Mouse (Mus musculus) lung, postnatal 4 days (tissue): Measurements from ENCODE around the gene Sec1.
A peak's percentile ranks its signal among the peaks of the same experiment; 100 is the strongest.

Experiments used
- DNase-seq, 2 experiments: peaks; one replicate each; pipeline ENCODE4 v3.0.0; 2021

Sec1 gene

DNA sequence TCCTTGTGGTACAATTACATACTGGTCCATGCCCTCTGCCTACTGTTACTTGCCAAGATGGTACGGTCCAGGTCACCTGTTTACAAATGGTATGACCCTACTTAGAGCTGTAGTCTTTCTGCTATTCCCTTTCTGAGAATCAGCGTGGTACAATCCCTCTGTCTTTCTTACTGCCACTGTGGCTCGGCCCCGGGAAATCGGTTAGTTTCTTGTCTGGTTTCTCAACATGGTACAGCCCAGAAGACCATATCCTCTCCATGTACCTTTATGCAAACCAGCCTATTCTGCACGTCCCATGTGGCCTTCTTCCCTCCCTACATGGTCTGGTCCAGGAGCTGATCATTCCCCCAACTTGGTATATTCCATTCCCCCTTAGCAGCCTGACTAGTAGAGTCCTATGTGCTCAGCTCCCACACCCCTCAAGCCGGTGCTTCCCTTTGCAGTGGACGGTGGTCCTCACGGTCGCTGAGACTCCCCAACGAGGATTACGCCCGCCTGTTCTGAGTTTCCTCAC is 9.9 kb upstream of the Sec1 start:
- peak; percentile 71 to 72 for DNase-seq

DNA sequence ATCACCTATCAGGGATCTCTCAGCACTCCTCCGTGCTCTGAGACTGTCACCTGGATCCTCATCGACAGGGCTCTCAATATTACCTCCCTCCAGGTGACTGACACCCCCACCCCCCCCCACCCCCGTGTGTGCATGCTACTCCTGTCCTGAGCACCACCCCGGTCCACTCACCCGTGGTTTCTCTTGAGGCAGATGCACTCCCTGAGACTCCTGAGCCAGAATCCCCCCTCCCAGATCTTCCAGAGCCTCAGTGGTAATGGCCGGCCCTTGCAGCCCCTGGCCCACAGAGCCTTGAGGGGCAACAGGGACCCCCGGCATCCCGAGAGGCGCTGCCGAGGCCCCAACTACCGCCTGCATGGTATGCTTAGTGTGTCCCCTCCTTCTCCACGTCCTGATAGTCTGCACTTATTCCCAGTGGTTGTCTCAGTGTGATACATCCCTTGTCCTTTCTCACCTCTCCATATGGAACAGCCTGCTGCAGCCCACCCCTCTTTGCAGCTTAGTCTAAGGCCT is 9.4 kb upstream of the Sec1 start:
- peak in 1 of 2 experiments; percentile 12 for DNase-seq

DNA sequence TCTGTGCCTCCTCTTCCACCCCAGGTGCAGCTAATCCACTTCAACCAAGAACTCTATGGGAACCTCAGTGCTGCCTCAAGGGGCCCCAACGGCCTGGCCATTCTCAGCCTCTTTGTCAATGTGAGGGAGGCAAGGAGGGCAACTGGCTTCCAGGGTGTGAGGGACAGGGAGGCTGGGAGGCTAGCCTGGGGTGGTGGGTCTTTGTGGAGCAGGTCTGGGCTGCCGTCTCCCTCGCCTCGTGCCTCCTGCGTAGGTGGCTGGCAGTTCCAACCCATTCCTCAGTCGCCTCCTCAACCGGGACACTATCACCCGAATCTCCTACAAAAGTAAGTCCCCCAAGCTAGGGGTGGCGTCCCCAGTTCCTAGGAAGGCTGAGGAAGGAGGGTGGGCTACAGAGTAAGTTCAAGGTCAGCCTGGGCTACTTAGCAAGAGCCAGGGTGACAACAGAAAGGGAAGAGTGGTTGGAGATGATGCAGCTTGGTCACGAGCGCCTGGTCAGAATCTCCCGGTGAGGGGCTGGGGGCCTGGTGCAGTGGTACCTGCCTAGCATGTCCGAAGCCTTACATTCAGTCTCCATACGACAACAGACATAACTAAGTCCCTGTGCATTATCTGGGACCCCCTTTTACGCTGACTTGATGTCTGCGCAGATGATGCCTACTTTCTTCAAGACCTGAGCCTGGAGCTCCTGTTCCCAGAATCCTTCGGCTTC is 8.8 kb upstream of the Sec1 start:
- peak; percentile 3 to 25 for DNase-seq

DNA sequence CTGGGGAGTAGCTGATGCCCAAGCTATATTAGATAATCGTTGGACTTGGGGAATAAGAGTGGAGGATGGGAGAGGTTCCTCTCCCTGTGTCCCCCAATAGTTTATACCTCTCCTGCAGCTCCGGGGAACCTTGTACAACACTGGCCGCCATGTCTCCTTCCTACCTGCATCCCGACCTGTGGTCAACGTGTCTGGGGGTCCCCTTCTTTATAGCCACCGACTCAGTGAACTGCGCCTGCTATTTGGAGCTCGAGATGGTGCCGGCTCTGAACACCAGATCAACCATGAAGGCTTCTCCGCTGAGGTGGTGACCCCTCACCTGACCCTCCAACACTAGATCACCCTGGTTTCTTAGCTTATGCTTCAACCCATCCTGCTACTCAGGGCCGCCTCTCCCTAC is 8.1 kb upstream of the Sec1 start:
- DNase-seq: no peak

DNA sequence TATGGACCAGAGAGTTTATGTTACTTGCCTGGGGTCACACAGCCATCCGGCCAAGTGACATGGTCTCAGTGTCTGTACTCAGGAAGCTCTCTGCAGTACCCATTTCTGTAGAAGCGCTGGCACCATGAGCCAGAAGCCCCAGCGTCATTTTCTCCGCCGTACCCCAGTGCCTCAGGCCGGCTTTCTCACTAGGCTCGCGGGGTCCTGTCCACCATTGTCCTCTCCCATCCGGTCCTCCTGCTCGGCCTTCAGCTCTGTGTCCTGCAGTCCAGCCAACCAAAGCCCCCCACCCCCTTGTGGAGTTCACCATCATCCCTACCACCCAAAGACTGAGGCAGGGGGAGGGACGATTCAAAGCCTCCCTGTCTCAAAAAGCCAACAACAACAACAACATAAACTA is 7.4 kb upstream of the Sec1 start:
- peak in 1 of 2 experiments; percentile 24 for DNase-seq

DNA sequence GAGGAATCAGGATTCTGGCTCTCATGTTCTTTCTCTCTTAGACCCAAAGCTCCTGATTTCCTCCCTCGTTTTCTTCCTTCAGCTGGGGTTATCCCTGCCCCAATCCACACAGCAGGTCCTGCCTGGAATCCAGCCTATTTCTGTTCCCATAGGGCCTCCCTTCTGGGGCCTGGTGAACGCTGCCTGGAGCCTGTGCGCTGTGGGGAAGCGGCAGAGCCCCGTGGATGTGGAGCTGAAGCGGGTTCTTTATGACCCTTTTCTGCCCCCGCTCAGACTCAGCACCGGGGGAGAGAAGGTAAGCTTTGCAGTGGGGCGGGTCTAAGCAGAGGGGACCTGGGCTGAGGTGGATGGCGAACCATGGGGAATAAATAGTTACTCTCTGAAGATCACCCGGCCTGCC is 6.9 kb upstream of the Sec1 start:
- DNase-seq: peak in 1 of 2 experiments; percentile 26

DNA sequence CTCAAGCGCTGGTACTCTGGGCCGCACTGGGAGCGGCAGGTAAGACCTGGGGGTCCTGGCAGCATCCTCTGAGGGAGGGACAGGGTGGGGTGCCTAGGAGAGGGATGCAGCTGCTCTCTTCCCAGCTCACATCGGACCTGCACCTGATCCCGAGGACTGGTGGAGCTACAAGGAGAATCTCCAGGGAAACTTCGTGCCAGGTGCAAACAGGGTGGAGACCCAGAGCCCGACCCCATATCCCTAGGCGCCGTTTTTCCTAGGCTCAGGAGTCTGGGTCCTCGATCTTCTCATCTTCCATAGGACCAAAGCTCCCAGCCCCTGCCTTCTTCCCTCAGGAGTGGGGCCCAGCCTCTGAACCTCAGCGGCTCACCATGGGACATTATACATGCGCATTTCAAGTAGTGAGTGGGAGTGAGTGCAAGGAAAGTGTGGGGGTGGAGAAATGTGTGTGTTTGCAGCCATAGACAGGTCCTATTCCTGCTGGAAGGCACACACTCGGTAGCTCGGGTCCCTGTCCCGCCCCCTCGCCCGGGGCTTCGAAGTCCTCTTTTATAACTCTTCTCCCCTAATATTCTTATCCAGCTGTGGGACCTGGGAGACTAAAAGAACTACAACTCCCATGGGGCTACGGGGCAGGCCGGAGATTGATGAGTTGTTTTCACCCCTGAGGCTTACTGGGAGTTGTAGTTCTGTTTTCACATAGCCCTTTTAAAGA is 6.3 kb upstream of the Sec1 start:
- DNase-seq: peak; percentile 74 to 81

DNA sequence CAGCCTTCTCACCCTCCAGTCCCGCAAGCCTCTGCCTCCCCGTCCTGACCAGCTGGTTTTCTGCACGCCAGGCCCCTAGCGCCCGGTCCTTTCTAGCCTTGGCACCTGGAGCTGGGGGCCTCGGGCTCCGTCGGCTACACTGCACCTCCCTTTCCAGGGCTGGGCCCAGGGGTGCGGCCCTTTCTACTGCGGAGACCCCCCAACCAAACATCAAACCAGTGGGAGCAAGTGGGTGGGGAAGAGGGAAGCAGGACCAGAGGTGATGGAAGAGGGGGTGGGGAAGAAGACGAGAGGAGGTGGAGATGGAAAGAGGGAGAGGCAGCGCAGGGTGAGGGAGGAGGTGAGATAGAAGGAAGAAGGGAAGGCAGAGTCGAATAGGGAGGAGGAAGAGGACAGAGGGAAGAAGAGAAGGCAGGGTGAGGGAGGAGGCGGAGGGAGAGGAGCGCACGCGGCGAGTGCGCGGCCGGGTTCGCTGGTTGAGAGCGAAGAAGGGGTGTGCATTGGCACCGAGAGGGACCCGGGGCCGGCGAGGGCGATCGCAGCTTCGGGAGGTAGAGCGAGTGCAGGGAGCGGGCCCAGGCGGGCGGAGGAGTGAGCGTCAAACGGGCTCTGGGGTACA is 5.4 kb upstream of the Sec1 start, which contains the start of gene Car11:
Gene Car11 (plus strand): TSS at position 321 of the 619 bp plus-strand sequence.
- peak in 1 of 2 experiments; percentile 25 for DNase-seq

DNA sequence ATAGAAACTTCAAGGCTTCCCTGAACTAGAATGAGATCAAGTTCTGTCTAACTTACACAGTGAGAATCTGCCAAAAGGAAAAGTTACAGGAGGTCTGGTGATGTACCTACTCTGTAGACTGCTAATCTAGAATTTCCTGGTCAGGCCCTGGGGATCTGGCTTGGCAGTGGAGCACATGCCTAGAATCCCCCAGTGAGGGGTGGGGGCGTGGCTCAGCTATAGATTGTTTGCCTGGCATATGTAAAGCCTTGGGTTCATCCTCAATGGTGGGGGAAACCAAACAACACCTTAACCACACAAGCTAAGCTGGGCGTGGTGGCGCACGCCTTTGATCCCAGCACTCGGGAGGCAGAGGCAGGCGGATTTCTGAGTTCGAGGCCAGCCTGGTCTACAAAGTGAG is 3.7 kb upstream of the Sec1 start:
- no peak for DNase-seq

DNA sequence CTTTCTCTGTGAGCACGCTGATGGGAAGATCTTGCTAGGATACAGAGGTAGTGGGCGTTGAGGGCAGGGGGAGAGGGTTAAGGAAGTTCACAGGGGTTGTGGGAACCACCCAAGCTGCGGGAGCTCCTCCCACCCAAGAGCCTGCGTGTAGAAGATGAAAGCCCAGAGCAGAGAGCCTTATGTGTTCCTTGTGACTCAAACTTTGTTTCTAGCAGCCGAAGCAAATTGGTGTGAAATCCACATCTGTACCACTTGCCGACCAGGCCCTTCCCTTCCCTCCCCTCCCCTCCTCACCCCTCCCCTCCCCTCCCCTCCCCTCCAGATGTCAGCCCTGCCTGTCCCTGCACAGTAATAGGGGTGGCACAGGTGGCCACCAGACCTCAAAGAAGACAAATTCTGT is 896 bp upstream of the Sec1 start:
- no peak for DNase-seq

DNA sequence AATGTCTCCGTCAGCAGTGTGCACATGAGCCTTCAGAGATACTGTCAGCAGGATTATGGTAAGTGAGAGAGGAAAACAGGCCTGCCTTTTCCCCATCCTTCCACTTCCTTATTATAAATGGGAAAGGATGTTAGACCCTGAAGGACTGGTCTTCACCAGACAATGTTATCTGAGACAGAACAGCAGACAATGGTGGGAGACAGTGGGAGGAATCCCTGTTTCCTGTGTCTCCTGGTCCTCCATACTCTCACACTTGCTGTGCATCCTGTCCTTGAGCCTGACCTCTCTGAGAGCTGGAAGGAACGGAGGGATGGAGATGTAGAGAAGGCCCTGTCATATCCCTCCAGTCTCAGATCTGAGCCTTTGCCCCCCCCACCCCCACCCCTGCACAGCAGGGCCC is 1.8 kb downstream of the Sec1 start:
- peak in 1 of 2 experiments; percentile 5 for DNase-seq

DNA sequence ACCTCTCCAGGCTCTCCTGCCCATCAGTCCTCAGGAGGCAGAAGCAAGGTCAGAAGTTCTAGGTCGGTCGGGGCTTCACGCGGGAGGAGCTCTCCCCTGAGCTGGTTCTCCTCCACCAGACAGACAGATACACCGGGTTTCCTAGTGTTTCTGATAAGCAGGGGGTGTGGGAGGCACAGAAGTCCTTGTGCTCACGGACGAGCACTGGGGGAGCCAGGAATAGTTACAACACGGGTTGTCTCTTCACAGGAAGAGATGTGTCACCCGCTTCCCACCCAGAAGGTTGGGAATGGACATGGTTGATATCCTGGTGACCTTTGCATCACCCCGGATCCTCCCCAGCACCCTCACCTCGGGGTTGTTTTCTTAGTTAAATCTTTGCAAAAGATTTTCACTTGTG is 4.4 kb downstream of the Sec1 start:
- DNase-seq: no peak

DNA sequence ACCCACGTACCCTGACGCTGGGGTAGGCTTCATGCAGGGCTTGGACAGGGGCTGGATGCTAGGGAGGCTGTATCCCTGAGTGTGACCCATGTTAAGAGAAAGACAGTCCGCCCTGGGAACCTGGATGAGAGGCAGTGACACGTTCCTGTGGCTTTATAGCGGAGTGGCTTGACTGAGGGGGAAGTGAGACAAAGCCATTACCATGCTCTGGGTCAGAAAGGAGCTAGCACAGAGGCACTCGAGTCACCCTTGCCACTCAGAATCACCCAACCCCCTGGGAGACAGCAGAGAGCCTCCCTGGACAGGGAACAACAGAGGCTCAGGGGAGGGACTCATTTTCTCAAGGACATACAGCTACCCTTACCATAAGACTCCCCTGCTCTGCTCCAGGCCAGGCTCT is 5.1 kb downstream of the Sec1 start:
- DNase-seq: no peak

DNA sequence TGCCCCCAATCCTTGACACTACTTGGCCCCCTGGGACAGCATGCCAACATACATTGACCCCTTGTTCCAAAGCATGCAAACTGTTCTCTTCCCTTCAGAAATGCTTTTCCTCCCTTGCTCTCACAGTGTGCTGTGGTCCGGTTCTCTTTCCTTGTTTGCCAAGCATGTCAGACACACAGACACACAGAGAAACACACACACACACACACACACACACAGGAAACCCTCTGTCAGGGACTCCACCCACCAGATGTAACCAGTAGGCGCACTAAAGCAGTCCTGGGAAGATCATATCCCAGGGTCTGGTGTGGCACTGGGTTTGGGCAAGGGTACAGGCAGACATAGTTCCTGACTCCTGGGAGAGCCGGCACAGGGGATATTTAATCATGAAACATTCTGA is 7.4 kb downstream of the Sec1 start:
- DNase-seq: peak in 1 of 2 experiments; percentile 29

DNA sequence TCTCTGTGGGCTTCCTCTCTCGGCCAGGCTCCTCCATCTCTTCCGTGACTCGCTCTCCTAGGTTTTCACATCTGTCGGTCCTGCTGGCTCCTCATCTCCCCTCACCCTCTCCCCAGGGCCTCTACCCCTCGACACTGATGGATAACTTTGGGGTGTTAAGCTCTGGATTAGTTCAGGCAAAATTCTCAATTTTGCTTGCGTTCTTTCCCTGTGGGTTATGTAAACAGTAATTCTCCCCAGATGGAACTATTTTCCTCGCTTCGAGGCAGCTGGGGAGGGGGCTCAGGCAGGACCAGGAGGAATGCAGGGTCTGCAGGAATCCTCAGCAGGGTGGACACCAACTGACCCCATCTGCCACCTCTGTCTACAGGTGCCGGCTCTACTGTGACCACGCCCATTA is 8.4 kb downstream of the Sec1 start:
- DNase-seq: no peak

DNA sequence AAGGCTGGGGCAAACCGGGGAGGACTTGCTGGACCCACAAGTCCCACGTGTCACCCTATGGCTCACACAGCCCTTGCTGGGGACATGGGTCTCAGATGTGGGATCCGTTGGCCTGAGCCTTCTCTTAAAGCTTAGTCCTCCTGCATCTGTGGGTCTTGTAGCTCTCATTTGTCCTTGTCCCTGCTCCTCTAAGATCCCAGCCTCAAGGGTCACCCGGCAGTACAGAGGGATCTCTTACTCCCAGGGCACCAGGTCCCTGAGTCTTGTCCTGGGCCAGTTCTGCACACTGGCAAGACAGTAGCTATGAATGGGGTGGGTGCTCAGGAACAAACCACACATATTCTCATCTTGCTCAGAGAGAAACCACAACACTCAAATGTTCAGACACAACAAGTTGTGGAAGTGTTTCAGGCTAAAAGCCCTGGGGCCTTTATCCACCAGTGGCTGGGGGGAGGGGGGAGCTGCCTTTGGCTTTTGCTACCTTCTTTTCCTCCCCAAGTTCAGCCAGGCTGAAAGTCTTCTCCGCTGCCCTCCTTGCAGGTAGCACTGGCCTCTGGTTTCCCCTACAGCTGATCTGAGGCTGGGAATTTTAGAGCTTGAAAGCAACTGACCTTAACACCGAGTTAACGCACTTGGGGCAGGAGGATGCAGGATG is 10.7 kb downstream of the Sec1 start, which contains the start of gene Ntn5:
Gene Ntn5 (plus strand): TSS at position 627 of the 655 bp plus-strand sequence.
- no peak for DNase-seq

DNA sequence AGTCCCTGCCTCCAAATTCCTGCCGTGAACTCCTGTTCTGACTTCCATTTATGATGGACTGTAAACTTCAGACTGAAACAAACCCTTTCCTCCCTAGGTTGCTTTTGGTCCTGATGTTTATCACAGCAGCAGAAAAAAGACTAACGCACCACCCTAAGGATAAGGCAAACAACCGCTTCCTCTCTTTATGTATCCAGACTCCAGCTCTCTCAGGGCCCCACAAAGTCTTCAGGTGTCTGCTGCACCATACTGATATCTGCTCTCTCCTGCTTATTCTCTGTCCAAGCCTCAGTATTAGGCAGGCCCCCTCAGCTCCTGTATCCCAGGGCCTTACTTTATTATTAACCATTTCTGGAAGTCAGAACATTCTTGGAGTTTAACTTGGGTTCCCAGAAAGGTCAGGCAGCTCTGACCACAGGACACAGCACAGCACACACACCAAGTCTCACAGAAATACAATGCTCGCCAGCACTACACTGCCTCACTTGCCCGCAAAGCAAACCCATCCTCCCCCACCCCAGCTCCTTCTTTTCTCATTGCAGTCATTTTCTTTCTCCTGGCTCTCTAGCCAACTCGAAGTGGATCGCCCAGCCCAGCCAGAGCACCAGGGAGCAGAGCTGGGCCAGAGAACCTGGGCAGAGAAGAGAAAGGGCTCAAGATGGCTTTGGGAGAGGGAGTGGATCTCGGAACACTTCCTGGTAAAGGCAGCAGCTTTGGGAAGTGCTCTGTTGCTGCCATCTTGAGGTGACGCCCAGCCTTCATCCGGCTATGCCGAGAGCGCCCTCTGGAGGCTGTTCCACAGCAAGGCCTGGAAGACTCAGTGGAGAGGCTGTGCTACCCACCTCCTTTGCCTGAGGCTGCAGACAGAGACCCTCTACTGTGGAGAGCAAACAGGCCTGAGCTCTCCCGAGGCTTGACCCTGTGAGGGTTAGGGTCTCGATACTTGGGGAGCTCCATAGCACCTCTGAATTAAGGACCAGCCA is 11.8 kb downstream of the Sec1 start:
- peak; percentile 90 to 92 for DNase-seq

DNA sequence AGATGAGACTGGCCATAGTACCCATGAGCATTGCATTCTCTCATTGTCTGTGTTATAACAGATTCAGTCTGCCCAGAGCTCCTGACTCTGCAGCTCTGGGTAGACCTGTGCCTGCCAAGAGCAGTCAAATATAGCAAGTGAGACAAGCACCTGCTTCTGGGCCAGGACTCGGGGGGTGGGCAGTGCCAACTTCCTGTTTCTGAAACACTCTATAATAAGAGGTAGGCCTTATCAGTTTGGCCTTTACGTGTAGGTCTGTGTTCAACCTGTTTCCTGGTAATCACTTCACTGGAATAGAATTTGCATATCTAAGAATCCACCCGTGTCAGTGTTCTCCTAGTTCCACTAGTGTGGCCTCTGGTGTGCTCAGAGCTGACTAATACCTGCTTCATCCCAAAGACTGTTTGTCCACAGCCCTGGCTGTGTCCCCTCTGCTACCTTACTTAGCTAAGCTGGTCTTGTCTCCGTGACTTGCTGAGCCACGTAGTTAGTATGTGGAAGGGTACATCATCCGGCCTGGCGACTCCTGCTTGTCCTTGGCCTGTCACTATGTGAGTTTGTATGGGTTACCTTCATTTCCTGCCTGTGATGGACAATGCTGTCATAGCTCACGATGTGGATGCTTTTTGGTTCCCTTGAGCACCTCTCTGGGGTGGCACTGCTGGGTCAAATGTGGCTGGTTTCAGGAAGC is 13.0 kb downstream of the Sec1 start:
- peak; percentile 55 to 72 for DNase-seq

DNA sequence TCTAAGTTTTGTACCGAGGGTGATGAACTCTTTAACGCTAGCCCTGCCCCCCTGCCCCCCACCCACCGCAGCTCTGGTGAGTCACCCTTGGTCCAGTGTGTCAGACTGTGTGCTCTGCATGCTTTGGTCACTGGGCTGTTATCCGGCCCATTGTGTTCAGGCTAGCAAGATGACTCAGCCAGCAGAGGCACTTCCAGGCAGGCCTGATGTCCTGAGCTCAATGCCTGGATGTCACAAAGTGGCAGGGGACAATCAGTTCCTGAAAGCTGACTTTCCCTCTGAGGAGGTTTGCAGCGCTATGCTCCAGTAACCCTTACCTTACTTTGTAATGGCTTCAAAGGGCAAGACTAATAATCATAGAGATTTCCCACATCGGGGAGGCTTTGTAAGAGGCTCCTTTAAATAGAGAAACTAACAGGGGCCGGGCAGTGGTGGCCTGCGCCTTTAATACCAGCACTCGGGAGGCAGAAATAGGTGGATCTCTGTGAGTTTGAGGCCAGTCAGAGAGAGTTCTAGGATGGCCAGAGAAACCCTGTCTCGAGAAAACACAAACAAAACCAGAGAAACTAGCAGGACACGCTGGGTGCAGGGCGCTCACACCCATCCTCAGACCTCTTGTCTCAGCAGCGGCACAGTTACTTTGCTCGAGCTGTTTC is 14.1 kb downstream of the Sec1 start:
- peak; percentile 57 to 71 for DNase-seq

DNA sequence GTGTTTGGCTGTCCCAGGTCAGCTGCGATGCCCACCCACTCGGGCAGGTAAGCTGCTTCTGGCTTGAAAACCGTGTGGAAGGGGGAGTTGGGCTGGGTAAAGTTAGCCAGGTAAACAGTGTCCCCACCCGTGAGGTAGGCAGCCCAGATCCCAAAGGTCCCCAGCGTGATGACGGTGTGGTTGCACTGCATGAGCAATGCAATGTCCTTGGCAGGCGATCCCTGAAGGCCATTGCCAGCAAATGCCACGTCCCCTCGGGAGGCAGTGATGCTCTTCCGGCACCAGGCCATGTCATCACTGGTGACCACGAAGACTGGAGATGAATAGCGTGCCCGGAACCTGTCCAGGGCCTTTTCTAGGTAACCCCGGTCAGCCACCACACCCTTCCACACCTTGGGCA is 15.7 kb downstream of the Sec1 start:
- DNase-seq: no peak
